Mouse (Mus musculus) layer of hippocampus, adult 2 months (tissue): Measurements from ENCODE around the gene Selenoi. TPM values are rescaled to one million over a fixed set of nuclear protein-coding genes. Genes with fewer than 3 reads are reported as not detected.

ENCODE experiments used
- DNase-seq, 2 experiments: peaks; one replicate each; pipeline ENCODE4 v3.0.0; 2022; ENCODE audit warnings: low spot score in 2 of 2
- H3K27ac ChIP-seq: fragments of 200-600 bp; 2 replicates; pipeline ENCODE4 v1.8.1; 2022
- H3K4me3 ChIP-seq: fragments of 200-600 bp; 2 replicates; pipeline ENCODE4 v1.8.1; 2022; ENCODE audit warnings: mild to moderate bottlenecking
- CTCF ChIP-seq: fragments of 200-600 bp; conservative IDR thresholded peaks from 2 replicates; pipeline ENCODE4 v1.8.1; 2022; ENCODE audit warnings: antibody characterized with exemption, mild to moderate bottlenecking, moderate library complexity
- total RNA-seq, 2 experiments: library from RNA; stranded (reverse); gene quantifications; 2 replicates each; pipeline ENCODE4 v1.2.3; 2021

Selenoi gene
- total RNA-seq, 2 experiments from 2014 or later: 34.9 to 35.3 TPM

DNA sequence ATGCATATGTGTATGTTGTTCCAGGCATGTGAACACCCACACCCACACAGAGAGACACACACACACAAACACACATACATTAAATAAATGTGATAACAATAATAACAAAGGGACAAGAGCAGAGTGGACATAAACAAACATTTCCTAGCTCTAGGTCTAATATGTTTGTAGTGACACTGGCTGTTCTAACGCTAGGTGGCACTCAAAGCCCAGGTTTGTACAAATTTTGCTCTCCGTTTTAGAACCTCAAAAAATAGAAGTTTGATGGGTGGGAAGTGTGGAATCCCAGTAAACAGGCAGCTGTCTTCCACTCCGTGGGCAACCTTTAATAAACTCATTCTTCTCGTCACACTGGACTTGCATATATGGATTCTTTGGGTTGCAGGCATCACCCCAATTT, 17.5 kb upstream of the Selenoi start:
- peak; percentile 44 to 74 for DNase-seq
- peak; percentile 91 for TF ChIP-seq CTCF
- Histone ChIP-seq H3K27ac (no peak overlapping the region), H3K4me3 (no peak overlapping the region)

DNA sequence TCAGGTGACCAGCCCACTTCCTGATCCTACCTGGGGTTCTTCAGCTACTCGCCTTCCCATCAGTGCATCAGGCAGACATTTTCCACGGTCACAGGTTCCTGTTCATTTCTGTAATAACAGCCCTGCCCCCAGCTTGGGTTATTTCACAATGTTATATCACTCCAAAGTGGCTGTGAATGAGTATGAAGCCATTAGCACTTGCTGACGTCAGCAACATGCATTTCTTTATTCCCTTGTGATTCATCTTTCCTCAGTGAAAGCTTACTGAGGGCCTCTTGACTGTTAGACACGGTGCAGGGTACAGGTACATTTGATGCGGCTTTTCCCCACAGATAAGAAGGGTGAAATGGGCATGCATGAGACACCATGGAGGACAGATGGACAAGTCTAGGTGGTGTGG, 16.4 kb upstream of the Selenoi start:
- no peak overlapping the region for H3K4me3 ChIP-seq
- no peak overlapping the region for H3K27ac ChIP-seq
- no peak for TF ChIP-seq CTCF
- DNase-seq: no peak

GRCm38 (mm10) chr5:30219715-30220114, 12.7 kb upstream of the Selenoi start:
- no peak overlapping the region for H3K4me3 ChIP-seq
- no peak for TF ChIP-seq CTCF
- H3K27ac ChIP-seq: no peak overlapping the region
- DNase-seq: no peak

DNA sequence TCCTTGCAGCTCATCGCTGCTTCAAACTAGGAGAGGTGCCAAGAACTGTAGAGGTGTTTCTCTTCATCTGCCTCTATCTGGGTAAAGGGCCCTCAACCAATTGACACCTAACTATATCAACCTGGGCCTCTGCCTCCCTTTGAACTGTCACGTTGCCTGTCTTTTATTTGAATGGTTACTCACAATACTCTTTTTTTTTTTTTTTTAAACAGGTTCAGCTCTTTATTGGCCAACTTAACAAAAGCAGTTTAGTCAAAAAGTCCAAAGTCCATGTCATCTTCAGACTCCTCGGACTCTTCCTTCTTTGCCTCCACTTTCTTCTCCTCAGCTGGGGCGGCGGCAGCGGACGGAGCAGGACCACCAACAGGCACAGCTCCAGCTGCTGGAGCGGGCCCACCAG, 11.7 kb upstream of the Selenoi start:
- TF ChIP-seq CTCF: no peak
- Histone ChIP-seq H3K4me3 (no peak overlapping the region), H3K27ac (no peak overlapping the region)
- no peak for DNase-seq

DNA sequence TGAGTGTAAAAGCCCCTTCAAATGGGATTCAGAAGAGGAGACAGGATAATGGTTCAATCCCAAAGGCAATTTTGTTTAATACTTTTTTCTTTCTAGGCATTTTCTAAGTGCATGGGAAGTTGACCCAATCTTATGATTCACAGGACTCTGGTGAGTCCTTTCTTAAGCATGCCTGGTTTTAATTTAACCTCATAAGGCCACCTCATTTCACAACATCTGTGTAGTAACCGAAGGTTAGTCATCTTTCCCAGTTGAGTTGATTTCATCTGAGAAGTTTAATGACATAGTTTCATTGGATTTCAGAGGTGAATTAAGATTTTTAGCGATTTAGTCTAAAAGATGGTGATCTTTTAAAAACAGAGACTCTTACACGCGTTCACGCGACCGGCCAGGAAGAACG, 9.7 kb upstream of the Selenoi start:
- TF ChIP-seq CTCF: no peak
- no peak overlapping the region for H3K27ac ChIP-seq
- H3K4me3 ChIP-seq: no peak overlapping the region
- no peak for DNase-seq

DNA sequence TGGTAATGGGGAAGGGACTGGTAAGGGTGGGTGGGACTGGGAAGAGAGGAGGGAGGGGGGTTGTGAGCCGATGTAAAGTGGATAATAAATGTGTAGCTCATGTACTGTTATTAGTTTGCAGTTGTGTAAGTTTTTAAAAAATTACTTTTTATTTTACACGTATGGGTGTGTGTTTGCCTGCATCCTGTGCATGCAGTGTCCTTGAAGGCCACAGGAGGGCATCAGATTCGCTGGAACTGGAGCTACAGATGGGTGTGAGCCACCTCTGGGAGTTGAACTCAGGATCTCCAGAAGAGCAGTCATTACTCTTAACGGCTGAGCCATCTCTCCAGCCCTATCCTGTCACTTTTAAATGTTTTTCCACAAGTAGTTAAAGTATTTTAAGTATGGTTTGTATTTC, 1.5 kb upstream of the Selenoi start:
- peak; percentile 80 for TF ChIP-seq CTCF
- peak in 1 of 2 experiments; percentile 22 for DNase-seq
- no peak overlapping the region for H3K4me3 ChIP-seq
- H3K27ac ChIP-seq: no peak overlapping the region

DNA sequence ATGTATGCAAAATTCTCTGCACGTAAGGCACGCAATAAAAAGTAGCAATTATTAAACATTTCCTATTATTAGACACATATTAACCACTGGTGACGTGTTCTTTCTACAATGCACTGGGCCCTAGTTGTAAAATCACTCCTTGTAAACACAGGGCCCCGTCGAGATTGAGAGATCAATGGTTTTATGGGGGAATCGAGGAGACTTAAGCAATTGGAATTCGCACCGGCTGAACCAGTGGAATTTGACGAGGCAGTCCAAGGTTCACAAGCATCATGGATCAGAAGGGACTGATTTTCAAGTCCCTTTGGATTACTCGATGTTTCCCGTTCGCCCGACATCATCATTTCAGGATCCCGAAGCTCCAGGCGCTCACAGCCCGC, 500 bp upstream of the Selenoi start:
- peak overlapping the region; percentile 93 for H3K4me3 ChIP-seq
- H3K27ac ChIP-seq: peak overlapping the region; percentile 94
- no peak for TF ChIP-seq CTCF
- DNase-seq: no peak

GRCm38 (mm10) chr5:30233042-30233441, 661 bp downstream of the Selenoi start:
- Histone ChIP-seq H3K27ac (peak overlapping the region; percentile 92), H3K4me3 (peak overlapping the region; percentile 93)
- no peak for TF ChIP-seq CTCF
- peak in 1 of 2 experiments; percentile 1 for DNase-seq

DNA sequence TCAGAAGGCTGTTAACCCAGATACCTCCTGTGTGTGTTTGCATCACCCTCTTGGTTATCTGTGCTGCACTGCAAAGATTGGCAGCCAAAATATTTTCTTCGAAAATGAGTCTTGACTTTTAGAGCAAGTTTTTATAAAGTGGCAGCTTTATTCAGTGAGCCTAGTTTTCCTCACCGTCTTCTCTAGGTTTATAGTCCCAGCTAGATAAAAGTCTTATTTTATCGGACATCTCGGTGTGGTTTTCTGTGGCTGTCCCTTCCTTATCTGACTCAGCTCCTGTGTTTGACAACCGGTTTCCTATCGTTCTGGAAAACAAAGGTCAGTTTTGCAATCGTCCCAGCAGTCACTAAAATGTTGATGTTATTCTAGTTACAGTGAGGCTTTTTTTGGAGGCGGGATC, 1.6 kb downstream of the Selenoi start:
- no peak for TF ChIP-seq CTCF
- Histone ChIP-seq H3K27ac (no peak overlapping the region), H3K4me3 (no peak overlapping the region)
- DNase-seq: no peak

DNA sequence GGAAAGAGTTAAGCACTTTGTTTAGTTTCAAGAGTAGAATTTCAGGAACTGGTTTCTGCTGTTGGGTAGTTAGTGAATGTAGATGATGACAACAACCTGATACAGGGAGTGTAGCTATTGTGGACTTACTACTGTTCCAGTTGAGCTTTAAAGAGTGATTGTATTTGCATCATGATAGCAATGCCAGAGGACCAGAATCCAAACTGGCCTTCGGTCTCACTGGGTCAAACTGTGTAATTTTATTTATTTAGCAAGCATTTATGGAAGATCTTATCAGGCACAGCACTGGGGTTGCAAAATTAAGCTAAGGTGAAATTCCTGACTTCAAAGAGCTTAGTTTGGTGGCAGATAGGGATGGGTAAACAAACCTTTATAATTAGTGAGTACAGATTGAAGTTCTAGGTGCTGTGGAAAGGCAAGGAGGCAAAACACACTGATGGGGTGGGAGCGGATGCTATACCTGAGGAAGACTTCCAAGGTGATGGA, 3.3 kb downstream of the Selenoi start:
- no peak for TF ChIP-seq CTCF
- no peak for DNase-seq
- Histone ChIP-seq H3K27ac (no peak overlapping the region), H3K4me3 (no peak overlapping the region)

DNA sequence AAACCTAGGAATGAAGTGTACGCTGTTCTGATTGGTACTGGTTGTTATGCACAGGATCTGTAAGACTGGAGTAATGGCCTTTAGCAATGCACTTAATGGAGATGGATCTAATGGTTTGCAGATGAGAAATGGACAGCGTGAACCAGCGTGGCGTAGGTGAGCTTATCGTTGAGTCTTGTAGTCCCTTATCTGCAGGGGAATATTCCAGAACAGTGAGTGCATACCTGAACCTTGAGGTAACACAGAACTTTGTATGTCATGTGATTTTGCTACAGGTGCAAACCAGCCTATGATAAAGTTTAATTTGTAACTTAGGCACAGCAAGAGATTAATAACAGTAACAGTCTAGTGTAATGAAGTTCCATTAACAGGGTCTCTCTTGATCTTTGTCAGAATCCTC, 6.2 kb downstream of the Selenoi start:
- no peak for TF ChIP-seq CTCF
- H3K4me3 ChIP-seq: no peak overlapping the region
- DNase-seq: no peak
- no peak overlapping the region for H3K27ac ChIP-seq

- Histone ChIP-seq H3K27ac (no peak overlapping the region), H3K4me3 (no peak overlapping the region)
- DNase-seq: no peak
- no peak for TF ChIP-seq CTCF
Measured at GRCm38 (mm10) chr5:30240552-30240951, 8.2 kb downstream of the Selenoi start.

DNA sequence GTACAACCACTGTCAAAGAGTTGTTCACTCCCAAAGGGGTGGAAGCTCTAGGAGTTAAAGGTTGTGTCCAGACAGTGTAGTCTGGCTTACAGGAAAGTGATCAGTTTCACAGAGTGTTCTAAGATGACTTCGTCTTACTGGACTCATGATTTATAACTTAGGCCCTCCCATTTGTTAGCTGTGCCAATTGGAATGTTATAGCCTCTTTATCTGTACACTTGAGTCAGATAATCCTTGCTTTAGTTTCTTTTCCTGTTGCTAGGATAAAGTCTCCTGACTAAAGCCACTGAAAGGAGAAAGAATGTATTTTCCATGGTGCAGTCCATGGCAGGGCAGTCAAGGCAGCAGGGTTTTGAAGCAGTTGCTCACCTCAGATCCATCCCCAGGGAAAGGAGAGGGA, 10.0 kb downstream of the Selenoi start:
- Histone ChIP-seq H3K4me3 (no peak overlapping the region), H3K27ac (no peak overlapping the region)
- no peak for DNase-seq
- no peak for TF ChIP-seq CTCF

- H3K4me3 ChIP-seq: no peak overlapping the region
- TF ChIP-seq CTCF: peak; percentile 79
- DNase-seq: peak in 1 of 2 experiments; percentile 18
- H3K27ac ChIP-seq: no peak overlapping the region
Measured at GRCm38 (mm10) chr5:30243741-30244140, 11.4 kb downstream of the Selenoi start.
